Mouse (Mus musculus): Measurements from ENCODE around the gene Sp4. TPM values are rescaled to one million over a fixed set of nuclear protein-coding genes. Genes with fewer than 3 reads are reported as not detected.

The Sp4 gene
- polyA plus RNA-seq, 1 experiment from 2014 or later = 15.0 TPM

DNA sequence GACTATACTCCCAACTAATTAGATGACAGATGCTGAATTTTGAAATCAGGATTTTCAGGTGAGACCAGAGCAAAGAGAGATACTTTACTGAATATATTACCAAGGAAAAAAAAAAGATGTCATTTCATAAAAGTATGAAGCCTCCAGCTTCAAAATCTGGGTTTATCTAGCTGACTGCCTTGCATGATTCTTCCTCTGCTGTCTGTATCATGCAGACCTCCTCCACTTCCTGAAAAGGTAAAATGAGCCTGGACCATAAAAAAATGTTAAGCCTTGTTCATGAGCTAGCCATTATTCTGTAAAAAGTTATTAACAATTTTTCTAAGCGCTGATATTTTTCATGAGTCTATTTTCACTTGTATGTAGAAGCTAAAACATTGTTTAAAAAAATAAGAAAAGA, 5.4 kb downstream of the Sp4 start:
- WGBS = 96% methylated on average over 1 of the region's 1 CpGs
- Histone ChIP-seq H3K9ac (ENCODE audit: low read depth, low read length) (no peak overlapping the region), H3K27me3 (replicated peaks; ENCODE audit: control insufficient read depth, insufficient read depth, low read length) (no peaks in the 10 kb centered on the region), H3K4me1 (ENCODE audit: control insufficient read depth, insufficient read depth, low read depth, low read length) (peaks cover 25% of the 10 kb centered on the region), H3K36me3 (ENCODE audit: control insufficient read depth, insufficient read depth, low read length) (no peaks in the 10 kb centered on the region), H3K9me3 (ENCODE audit: control insufficient read depth, low read length) (no peaks in the 10 kb centered on the region), H3K4me2 (ENCODE audit: low read length) (no peak overlapping the region), H3K27ac (ENCODE audit: low read depth, low read length) (no peak overlapping the region), H3K4me3 (ENCODE audit: low read length) (no peak overlapping the region)
- ATAC-seq = no peak

DNA sequence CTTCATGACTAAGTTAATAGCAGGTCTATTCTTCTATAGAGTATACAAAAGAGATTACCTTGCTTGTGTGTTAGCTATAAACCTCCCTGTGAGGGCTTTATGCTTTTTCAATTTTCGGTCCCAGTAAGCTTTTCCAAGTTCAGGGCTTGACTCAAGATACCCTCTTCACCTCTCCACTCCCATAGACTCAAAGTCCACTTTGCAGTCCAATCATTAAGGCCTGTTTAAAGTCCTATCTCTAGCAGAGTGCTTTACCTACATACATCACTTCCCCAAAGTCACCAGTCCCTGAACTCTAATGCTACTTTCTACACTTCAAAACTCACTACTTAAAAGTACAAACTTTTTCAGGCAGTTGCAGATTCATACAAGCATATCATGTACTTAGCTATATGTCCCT, 12.3 kb downstream of the Sp4 start:
- no peak overlapping the region for H3K4me2 ChIP-seq (ENCODE audit: low read length)
- no peaks in the 10 kb centered on the region for H3K4me1 ChIP-seq (ENCODE audit: control insufficient read depth, insufficient read depth, low read depth, low read length)
- H3K9ac ChIP-seq (ENCODE audit: low read depth, low read length) = no peak overlapping the region
- no peaks in the 10 kb centered on the region for H3K9me3 ChIP-seq (ENCODE audit: control insufficient read depth, low read length)
- H3K27me3 ChIP-seq (replicated peaks; ENCODE audit: control insufficient read depth, insufficient read depth, low read length) = no peaks in the 10 kb centered on the region
- 90% methylated on average over 1 of the region's 1 CpGs for WGBS
- no peak overlapping the region for H3K4me3 ChIP-seq (ENCODE audit: low read length)
- H3K27ac ChIP-seq (ENCODE audit: low read depth, low read length) = no peak overlapping the region
- no peak for ATAC-seq
- H3K36me3 ChIP-seq (ENCODE audit: control insufficient read depth, insufficient read depth, low read length) = no peaks in the 10 kb centered on the region

DNA sequence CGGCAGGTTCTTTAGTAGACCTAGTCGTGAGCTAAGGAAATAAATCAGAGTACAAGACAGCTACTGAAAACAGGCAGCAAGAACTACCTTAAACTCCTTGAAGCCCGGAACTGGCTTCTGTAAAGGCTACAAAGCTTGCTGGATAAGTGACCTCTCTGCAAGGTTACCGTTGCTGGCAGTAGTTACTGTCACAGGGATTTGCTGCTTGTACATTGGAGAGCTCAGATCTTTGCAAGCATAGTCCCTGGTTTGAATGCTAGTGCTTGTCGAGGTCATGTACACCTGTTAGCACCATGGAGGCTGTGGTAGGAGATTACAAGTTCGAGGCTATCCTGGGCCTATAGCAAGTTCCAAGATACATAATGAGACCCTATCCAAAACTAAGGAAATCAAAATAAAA, 16.1 kb downstream of the Sp4 start:
- ATAC-seq = no peak
- 79% methylated on average over 6 of the region's 6 CpGs for WGBS
- H3K4me3 ChIP-seq (ENCODE audit: low read length) = no peak overlapping the region

DNA sequence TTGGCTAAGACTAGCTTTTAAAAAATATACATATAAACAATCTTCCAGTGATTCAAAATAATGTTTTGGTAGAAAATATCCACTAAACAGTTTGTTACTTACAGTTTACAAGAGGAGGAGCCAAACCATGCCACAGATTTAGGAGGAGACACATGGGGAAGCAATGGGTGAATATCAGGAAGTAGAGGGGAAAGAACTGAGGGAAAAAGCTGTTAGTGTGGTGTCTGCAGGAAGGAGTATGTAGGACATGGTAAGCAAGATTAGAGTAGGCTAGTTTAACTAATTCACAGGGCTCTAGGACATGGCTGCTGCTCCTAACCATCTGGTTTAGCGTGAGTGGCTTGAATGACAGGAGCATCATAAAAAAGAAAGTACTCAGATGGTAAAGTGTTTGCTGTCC, 19.3 kb downstream of the Sp4 start:
- WGBS = 71% methylated on average over 1 of the region's 1 CpGs
- Histone ChIP-seq H3K9ac (ENCODE audit: low read depth, low read length) (no peak overlapping the region), H3K4me1 (ENCODE audit: control insufficient read depth, insufficient read depth, low read depth, low read length) (no peaks in the 10 kb centered on the region), H3K4me2 (ENCODE audit: low read length) (no peak overlapping the region), H3K36me3 (ENCODE audit: control insufficient read depth, insufficient read depth, low read length) (no peaks in the 10 kb centered on the region), H3K4me3 (ENCODE audit: low read length) (no peak overlapping the region), H3K27me3 (replicated peaks; ENCODE audit: control insufficient read depth, insufficient read depth, low read length) (no peaks in the 10 kb centered on the region), H3K27ac (ENCODE audit: low read depth, low read length) (no peak overlapping the region), H3K9me3 (ENCODE audit: control insufficient read depth, low read length) (no peaks in the 10 kb centered on the region)
- ATAC-seq = no peak

More for the DNA sequence above, 16.1 kb downstream of the Sp4 start:
- Histone ChIP-seq H3K9ac (ENCODE audit: low read depth, low read length) (no peak overlapping the region), H3K27ac (ENCODE audit: low read depth, low read length) (no peak overlapping the region), H3K4me1 (ENCODE audit: control insufficient read depth, insufficient read depth, low read depth, low read length) (no peaks in the 10 kb centered on the region), H3K9me3 (ENCODE audit: control insufficient read depth, low read length) (no peaks in the 10 kb centered on the region), H3K36me3 (ENCODE audit: control insufficient read depth, insufficient read depth, low read length) (no peaks in the 10 kb centered on the region), H3K4me2 (ENCODE audit: low read length) (no peak overlapping the region), H3K27me3 (replicated peaks; ENCODE audit: control insufficient read depth, insufficient read depth, low read length) (no peaks in the 10 kb centered on the region)

DNA sequence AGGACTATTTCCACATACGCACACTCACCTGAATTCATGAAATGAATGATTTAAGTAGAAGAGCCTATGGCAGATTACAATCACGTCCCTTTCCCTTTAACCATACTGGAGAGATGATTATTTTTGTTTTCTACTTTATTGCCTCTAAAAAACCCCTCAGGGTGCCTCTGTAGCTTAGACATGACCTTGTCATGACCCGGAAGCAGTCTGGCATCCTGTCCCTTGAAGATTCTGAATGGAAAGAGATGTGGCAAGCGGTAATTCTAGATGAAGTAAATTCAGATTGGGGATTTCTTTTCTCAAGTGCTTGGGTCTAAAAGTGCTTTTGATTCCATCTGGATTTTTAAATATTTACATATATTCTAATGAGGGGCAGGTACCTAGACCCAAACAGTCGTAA, 24.9 kb downstream of the Sp4 start:
- Histone ChIP-seq H3K27me3 (replicated peaks; ENCODE audit: control insufficient read depth, insufficient read depth, low read length) (no peaks in the 10 kb centered on the region), H3K4me2 (ENCODE audit: low read length) (no peak overlapping the region), H3K27ac (ENCODE audit: low read depth, low read length) (no peak overlapping the region), H3K9ac (ENCODE audit: low read depth, low read length) (no peak overlapping the region), H3K4me1 (ENCODE audit: control insufficient read depth, insufficient read depth, low read depth, low read length) (no peaks in the 10 kb centered on the region), H3K36me3 (ENCODE audit: control insufficient read depth, insufficient read depth, low read length) (no peaks in the 10 kb centered on the region), H3K4me3 (ENCODE audit: low read length) (no peak overlapping the region), H3K9me3 (ENCODE audit: control insufficient read depth, low read length) (no peaks in the 10 kb centered on the region)
- WGBS = 87% methylated on average over 5 of the region's 5 CpGs
- no peak for ATAC-seq

DNA sequence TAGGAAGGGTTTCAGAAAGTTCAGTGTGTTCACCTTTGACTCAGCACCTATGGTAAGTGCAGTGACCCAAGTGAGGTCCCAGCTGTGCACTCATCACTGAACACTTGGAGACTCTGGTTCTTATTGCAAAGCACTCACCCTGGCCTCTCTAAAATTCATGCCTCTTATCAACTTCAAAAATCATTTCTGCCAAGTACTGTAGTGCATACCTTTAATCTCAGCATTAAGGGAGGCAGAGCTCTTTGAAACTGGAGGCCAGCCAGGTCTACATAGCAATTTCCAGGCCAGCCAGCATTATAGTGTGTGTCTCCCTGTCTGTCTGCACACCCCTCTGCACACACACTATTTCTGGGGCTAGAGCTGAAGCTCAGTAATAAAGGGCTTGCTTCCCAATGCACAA, 36.3 kb downstream of the Sp4 start:
- H3K9me3 ChIP-seq (ENCODE audit: control insufficient read depth, low read length) = no peaks in the 10 kb centered on the region
- H3K27ac ChIP-seq (ENCODE audit: low read depth, low read length) = no peak overlapping the region
- H3K4me1 ChIP-seq (ENCODE audit: control insufficient read depth, insufficient read depth, low read depth, low read length) = no peaks in the 10 kb centered on the region
- no peak overlapping the region for H3K4me3 ChIP-seq (ENCODE audit: low read length)
- no peak overlapping the region for H3K4me2 ChIP-seq (ENCODE audit: low read length)
- no peak for ATAC-seq
- H3K9ac ChIP-seq (ENCODE audit: low read depth, low read length) = no peak overlapping the region
- no peaks in the 10 kb centered on the region for H3K36me3 ChIP-seq (ENCODE audit: control insufficient read depth, insufficient read depth, low read length)
- H3K27me3 ChIP-seq (replicated peaks; ENCODE audit: control insufficient read depth, insufficient read depth, low read length) = no peaks in the 10 kb centered on the region

DNA sequence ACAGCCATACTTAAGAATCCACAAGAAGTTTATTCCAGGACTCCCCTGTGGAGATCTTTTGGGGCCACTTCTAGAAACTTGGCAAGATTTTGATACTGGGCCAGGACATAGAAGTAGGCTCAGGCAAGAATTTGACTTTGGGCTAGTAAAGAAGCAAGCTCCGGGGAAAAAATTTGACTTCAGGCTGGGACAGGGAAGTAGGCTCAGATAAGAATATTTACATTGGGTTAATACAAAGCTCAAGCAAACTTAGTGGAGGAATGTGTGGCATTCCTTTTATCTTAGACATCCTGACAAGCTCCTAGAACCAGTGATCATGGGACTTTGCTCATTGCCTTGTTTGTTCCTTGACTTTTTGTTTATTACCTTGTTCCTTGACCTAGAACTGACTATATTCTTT, 37.4 kb downstream of the Sp4 start:
- Histone ChIP-seq H3K36me3 (ENCODE audit: control insufficient read depth, insufficient read depth, low read length) (no peaks in the 10 kb centered on the region), H3K27ac (ENCODE audit: low read depth, low read length) (no peak overlapping the region), H3K9me3 (ENCODE audit: control insufficient read depth, low read length) (no peaks in the 10 kb centered on the region), H3K4me2 (ENCODE audit: low read length) (no peak overlapping the region), H3K27me3 (replicated peaks; ENCODE audit: control insufficient read depth, insufficient read depth, low read length) (no peaks in the 10 kb centered on the region), H3K4me1 (ENCODE audit: control insufficient read depth, insufficient read depth, low read depth, low read length) (no peaks in the 10 kb centered on the region), H3K9ac (ENCODE audit: low read depth, low read length) (no peak overlapping the region), H3K4me3 (ENCODE audit: low read length) (no peak overlapping the region)
- WGBS = 85% methylated on average over 1 of the region's 1 CpGs
- ATAC-seq = no peak

DNA sequence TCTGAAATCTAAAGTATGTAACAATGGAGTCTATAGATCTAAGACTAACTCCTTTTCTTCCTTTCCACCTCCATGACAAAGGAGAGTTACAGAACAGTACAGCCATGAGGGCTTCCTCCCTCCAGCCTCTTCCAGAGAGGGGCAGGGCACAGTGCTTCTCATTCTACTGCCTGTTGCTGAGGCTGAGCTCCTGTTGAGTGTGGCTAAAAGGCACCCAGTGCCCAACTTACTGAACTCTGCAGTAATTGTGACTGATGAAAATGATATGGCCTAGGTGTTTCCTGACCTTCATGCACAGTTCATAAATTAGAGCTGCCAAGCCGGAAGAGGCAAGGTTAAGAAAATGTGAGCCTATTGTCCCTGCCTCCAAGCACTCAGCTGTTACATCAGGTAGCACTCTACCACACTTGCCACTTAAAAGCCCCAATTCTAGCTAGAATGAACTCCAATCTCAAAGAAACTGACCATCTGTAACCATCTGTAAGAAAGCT, 45.9 kb downstream of the Sp4 start:
- H3K36me3 ChIP-seq (ENCODE audit: control insufficient read depth, insufficient read depth, low read length) = 0 out of 2 replicates have a peak, but pooled peaks cover 2% of the 10 kb centered on the region
- H3K4me1 ChIP-seq (ENCODE audit: control insufficient read depth, insufficient read depth, low read depth, low read length) = no peaks in the 10 kb centered on the region
- no peak for ATAC-seq
- H3K9me3 ChIP-seq (ENCODE audit: control insufficient read depth, low read length) = no peaks in the 10 kb centered on the region
- no peak overlapping the region for H3K4me3 ChIP-seq (ENCODE audit: low read length)
- H3K9ac ChIP-seq (ENCODE audit: low read depth, low read length) = no peak overlapping the region
- no peak overlapping the region for H3K27ac ChIP-seq (ENCODE audit: low read depth, low read length)
- 65% methylated on average over 1 of the region's 1 CpGs for WGBS
- H3K4me2 ChIP-seq (ENCODE audit: low read length) = no peak overlapping the region
- H3K27me3 ChIP-seq (replicated peaks; ENCODE audit: control insufficient read depth, insufficient read depth, low read length) = no peaks in the 10 kb centered on the region

DNA sequence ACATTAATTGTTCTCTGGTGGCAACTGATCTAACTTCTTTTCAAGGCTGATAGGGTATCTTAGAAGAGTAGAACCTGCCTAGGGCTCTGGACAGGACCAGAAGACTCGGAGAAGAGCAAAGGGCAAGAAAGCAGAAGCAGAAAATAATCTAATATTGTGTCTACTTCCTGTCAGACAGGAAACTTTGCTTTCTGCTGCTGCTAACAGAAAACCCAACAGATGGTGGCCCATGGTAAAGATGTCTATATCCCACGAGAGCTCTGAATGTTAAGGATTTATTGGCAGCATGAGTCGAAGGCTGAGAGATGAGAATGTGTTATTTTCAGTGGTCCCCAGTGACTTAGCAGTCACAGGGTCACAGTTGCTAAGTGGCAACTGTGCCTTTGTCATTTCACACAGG, 80.1 kb downstream of the Sp4 start:
- no peak overlapping the region for H3K4me3 ChIP-seq (ENCODE audit: low read length)
- no peaks in the 10 kb centered on the region for H3K36me3 ChIP-seq (ENCODE audit: control insufficient read depth, insufficient read depth, low read length)
- no peaks in the 10 kb centered on the region for H3K4me1 ChIP-seq (ENCODE audit: control insufficient read depth, insufficient read depth, low read depth, low read length)
- no peak overlapping the region for H3K4me2 ChIP-seq (ENCODE audit: low read length)
- no peak for ATAC-seq
- no peaks in the 10 kb centered on the region for H3K27me3 ChIP-seq (replicated peaks; ENCODE audit: control insufficient read depth, insufficient read depth, low read length)
- no peak overlapping the region for H3K27ac ChIP-seq (ENCODE audit: low read depth, low read length)
- H3K9me3 ChIP-seq (ENCODE audit: control insufficient read depth, low read length) = no peaks in the 10 kb centered on the region
- 56% methylated on average over 3 of the region's 3 CpGs for WGBS
- H3K9ac ChIP-seq (ENCODE audit: low read depth, low read length) = no peak overlapping the region

DNA sequence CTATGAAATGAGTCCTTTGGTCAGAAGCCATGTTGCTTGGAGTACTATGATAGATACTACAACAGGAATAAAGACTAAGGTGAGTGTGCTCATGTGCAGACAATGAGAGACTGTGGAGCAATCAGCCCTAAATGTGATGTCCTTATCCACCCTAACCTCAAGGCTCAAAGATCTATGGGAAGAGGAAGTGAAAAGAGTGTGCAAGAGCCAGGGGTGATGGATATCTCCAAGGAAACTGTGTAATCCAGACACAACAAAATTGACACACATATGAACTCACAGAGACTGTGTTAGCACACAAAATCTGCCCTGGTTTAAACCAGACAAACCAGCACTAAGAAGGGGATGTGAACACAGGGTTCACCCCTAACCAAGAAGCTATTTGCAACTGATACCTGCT, 81.2 kb downstream of the Sp4 start:
- no peak overlapping the region for H3K4me3 ChIP-seq (ENCODE audit: low read length)
- no peaks in the 10 kb centered on the region for H3K9me3 ChIP-seq (ENCODE audit: control insufficient read depth, low read length)
- no peak overlapping the region for H3K4me2 ChIP-seq (ENCODE audit: low read length)
- H3K36me3 ChIP-seq (ENCODE audit: control insufficient read depth, insufficient read depth, low read length) = no peaks in the 10 kb centered on the region
- H3K9ac ChIP-seq (ENCODE audit: low read depth, low read length) = no peak overlapping the region
- no peaks in the 10 kb centered on the region for H3K4me1 ChIP-seq (ENCODE audit: control insufficient read depth, insufficient read depth, low read depth, low read length)
- no peak for ATAC-seq
- no peak overlapping the region for H3K27ac ChIP-seq (ENCODE audit: low read depth, low read length)
- H3K27me3 ChIP-seq (replicated peaks; ENCODE audit: control insufficient read depth, insufficient read depth, low read length) = no peaks in the 10 kb centered on the region

Data from hindbrain, embryonic 16.5 days (tissue).